Mouse (Mus musculus) megakaryocyte-erythroid progenitor cell, adult 5-6 weeks (primary cell): ENCODE measurements at regions not wholly inside any gene's neighbourhood (a gene's known extent, or its start where the extent isn't known, plus 50 kb on each side); places are given as distances from the start of the nearest gene placed in this dataset.

Experiments
- ATAC-seq: replicated peaks from 2 replicates; pipeline ENCODE4 v1.8.0; 2016; ENCODE audit warnings: mild to moderate bottlenecking, inconsistent platforms; ENCODE audit not compliant: severe bottlenecking, poor library complexity, low FRiP score, low TSS enrichment

DNA sequence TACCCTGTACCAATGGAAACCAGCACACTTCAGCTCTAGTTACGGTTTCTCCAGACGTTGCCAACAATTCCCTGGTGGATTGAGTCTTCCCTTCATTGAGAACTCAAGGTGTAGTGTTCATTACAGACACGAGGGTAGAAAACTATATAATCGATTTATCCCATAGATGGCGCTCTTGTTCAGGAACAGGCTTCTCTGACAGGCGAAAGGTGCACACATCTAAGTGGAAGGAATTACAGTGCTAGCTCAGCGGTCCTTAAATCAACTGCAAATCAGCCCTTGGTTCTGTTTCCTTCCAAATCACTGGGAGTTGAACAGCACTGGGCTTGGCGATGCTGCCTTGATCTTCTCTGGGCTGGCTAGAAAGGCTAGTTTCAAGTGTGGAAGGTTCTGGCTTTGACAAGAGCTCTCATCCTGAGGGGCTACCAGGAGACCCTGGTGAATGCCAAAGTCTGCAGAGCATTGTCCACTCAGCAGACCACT, 161.1 kb downstream of the March11 start:
- ATAC-seq = 0 out of 2 replicates have a peak, but pooled peaks have one; percentile 52

GRCm38 (mm10) chr15:26487378-26487777, 178.5 kb downstream of the March11 start:
- ATAC-seq = no peak
